Mouse (Mus musculus): Measurements from ENCODE around the gene Khk.

DNA sequence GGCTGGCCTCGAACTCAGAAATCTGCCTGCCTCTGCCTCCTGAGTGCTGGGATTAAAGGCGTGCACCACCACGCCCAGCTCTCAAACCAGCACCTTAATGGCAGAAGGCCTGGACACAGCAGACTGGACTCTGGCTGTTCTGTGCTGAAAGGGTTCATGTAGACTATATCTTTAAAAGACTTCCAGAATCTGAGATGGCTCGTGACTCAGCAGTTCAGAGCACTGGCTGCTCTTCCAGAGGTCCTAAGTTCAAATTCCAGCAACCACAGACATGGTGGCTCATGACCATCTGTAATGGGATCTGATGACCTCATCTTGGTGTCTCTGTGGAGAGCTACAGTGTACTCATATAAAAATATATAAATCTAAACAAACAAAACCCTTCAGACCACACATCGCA, 19.4 kb upstream of the Khk start:
- TF ChIP-seq CTCF (conservative IDR thresholded peaks at IDR 0.05; ENCODE audit: low read length) = no peak
- no peak for TF ChIP-seq NANOG (IDR thresholded peaks at IDR 0.05; ENCODE audit: borderline replicate concordance, low read length)

Measured in E14TG2a.4 (cell line).